Mouse (Mus musculus) urinary bladder, adult 18-20 months (tissue): Measurements from ENCODE around the gene Cenpk.
"Not testable (repeated sequence)": the region's sequence is repeated elsewhere in the genome, so short reads cannot be mapped to it uniquely, and the experiment has no call there.

Experiments
- DNase-seq, 2 experiments: peaks; one replicate each; pipeline ENCODE4 v3.0.0; 2022; ENCODE audit warnings: low spot score in 2 of 2, mixed read lengths in 2 of 2

Gene Cenpk

DNA sequence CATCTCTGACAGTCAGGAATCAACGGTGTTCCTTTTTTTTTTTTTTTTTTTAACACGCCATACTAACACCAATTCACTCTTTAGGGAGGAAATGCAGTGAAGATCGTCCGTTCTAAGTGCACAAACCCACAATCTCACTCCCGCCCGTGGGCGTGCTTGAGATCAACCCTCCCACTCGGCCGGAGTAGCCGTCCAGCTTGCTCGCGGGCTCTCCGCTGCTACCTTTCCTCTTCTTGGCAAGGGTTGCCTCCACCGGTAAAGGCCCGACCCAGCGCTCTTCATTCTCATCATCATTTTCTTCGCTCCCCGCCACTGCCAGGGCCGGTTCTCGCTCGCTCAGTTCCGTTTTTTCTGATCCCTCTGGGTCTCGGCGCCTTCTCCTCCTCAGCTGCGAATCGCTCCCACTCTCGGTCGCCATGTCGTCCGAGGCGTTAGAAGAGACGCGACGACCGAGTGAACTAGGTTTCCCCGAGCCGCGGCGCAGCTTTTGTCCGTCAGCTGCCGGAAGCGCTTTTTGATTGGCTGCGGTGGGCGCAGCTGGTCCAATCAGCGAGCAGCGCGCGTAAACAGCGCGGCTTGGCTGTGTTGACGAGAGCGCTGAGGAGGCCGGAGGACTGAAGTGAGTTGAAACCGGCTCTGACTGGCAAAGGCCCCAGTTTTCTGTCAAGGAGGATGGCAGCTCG lies at the start of gene Cenpk, which contains the start of gene Ppwd1:
TSS of gene Cenpk (plus strand) at position 228 of the 683 bp plus-strand sequence.
TSS of gene Ppwd1 (minus strand) at position 460 of the 683 bp plus-strand sequence.
- peak; percentile 91 to 94 for DNase-seq

DNA sequence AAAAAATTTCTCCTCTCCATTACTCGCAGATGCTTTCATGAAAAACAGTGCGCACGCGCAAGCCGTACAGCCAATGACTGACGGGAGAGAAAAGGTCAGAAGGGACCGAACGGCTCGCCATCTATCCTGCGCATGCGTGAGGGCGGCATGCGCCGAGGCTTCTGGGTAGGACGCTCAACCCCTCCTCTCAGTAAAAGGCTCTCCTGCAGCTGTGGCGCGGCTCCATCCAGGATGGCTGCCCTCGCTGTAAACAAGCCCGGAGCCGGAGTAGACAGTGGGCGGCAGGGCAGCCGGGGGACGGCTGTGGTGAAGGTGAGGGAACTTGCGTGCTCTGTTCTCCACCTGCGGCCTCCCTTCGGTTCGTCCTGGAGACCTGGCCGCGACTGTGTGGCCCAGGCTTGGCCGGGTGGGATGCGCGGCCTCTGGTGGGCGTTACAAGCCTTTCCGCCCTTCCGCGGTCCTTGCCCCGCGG lies 49.7 kb upstream of the Cenpk start, which contains the start of gene Trim23:
TSS of gene Trim23 (plus strand) at position 148 of the 472 bp plus-strand sequence.
- DNase-seq, result peak; percentile 77 to 95

DNA sequence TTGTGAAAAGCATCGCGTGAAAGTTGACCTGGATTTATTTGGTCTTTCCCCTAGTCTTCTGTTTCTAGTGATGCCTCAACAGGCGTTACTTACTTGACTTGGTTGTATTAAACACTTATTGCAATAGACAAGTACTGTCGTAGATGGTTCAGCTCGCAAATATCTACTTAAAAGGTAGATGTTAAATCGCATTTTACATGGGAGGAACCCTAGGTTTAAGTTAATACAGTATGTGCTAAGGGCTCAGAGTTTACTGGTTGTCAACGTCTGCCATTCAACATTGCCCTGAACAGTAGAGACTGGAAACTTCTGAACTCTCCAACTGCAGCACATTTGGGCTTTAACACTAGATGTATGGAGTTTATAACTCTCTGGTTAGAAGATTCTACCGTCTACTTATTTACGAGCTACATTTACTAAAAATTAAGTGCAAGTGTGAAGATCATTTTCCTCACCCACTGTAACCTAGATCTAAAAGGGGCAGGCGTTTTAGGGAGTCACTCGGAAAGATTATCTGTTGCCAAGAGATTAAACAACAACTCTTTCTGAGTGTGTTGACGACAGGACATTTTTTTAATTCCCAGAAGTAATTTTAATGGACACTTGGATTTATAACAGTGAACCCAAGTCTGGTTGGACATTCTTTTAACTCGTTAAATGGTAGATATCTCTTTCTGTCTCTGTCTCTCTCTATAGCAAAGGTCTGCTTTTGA lies 49.1 kb upstream of the Cenpk start:
- DNase-seq, result no peak

DNA sequence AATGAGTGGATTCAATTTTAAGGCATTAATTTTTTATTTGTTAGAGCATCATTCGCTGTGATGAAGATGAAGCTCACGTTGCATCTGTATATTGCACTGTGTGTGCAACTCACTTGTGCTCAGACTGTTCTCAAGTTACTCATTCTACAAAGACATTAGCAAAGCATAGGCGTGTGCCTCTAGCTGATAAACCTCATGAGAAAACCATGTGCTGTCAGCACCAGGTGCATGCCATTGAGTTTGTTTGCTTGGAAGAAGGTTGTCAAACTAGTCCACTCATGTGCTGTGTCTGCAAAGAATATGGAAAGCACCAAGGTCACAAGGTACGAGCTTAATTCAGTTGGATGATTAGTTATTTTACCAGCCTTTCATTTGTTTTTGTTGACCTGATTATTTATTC lies 41.1 kb upstream of the Cenpk start:
- no peak for DNase-seq

DNA sequence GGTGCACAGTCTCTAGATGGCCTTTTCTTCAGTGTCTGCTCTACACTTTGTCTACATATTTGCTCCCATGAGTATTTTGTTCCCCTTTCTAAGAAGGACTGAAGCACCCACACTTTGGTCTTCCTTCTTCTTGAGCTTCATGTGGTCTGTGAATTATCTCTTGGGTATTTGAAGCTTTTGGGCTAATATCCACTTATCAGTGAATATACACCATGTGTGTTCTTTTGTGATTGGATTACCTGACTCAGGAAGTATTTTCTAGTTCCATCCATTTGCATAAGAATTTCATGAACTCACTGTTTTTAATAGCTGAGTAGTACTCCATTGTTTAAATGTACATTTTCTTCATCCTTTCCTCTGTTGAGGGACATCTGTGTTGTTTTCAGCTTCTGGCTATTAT lies 32.5 kb upstream of the Cenpk start:
- DNase-seq, result not testable (repeated sequence)

DNA sequence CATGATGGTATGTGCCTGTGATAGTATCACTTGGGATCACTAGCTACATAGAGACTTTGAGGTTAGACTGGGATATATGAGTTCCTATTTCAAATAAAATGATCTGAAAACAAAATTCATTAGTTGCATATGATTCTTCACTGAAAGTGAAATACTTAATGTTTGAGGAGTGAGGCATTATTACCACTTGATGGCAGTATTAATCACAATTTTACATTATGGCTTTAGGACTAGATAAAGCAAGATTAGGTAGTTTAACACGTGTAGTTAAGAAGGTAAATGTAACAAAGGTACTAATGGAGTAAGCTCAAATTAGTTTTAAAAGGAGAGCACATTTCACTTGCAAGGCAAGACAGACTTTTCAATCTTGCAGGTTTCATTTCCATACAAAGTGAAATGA lies 24.1 kb upstream of the Cenpk start:
- no peak for DNase-seq

DNA sequence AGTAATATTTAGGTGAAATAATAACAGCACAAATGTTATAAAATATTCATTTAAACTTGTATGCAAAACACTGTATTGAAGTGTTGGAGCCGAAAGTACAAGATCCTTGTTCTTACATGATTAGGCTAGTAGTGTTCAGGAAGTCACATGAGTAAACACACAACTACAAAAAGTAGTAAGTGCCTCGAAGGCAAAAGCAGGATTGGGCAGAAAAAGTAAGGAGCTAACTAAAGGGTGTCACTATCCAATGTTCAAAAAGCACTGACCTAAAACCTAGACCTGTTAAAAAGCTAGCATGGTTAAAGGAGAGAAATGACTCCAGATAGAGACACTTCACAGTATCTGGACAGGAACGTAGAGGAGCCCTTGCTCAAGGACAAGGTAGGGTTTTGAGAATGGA lies 933 bp upstream of the Cenpk start:
- no peak for DNase-seq

DNA sequence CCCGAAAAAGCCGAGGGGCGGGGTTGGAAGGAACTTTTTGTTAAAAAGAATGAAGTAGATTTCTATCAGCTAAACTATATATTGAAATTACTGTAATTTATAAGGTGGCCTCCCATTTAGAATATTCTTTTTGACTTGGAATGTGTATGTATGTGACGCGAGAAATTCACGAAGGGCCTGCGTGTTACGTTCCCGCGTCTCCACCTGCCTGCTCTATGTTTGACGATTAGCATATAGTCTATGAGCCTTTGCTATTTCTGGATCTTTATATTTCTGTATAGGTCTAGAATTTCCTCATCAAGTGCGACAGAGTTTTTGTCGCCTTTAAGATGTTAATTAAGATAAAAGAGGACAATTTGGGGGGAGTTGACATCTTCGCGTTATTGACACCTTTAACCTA lies 770 bp downstream of the Cenpk start:
- no peak for DNase-seq

DNA sequence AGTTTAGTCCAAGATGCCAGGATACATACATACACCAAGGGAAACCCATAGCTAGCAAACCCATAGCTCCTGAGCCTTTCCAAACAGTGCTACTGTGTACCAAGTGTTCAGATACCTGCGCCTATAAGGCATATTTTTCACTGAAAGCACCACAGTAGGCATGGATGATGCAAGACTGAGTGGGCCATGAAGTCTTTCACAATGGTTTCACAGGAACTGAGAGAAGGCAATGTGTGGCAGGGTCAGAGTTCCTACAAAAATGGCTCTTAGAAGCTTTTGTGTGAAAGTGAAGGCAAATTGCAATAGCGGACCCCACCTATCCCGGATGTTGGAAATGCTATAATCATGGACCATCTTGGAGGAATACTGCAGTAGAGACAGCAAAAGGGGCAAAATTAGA lies 30.6 kb downstream of the Cenpk start:
- DNase-seq, result no peak

DNA sequence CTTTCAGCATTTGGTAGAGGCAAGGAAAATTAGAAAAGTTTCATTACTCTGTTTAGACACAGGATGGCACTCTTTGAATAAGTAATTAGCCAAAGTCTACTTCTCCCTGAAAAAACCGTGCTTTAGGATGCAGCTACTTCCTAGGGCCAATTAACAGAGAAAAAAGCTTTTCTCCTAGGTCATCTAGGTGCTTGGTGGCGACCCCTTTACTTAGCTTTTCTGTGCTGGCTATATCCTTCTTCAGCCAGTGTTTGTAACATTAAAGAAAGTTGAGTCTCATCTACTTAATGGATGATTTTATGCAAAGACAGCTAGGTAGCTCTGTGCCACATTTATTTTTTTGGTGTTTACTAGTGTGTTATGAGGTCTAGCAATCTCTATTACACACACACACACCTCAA lies 56.6 kb downstream of the Cenpk start:
- DNase-seq, result no peak

DNA sequence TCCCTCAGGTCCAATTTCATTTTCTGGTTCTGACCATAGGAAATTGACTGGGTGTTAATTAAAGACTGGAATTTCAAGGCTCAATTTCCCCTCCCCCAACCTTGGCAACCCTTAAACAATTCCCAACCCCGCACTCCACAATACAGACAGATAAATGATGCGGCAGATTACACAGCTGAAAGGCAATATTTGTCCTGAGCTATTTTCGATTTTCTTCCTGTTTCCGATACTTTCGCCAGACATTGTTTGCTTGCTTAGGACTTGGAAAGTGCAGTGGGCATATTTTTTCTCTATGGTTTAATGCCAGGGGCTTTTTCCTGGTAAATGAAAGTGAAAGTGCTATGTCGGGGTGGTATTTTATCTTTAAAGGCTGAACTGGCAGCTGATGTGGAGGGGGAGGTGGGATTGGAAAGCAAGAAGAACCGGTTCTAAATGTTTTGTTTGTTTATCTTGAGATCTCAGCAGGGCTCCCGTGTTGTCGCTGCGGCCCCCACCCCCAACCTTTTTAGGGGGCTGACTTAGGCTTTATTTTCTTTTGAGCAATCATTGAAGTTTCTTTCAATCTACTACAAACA lies 57.4 kb downstream of the Cenpk start:
- DNase-seq, result peak; percentile 24 to 39

DNA sequence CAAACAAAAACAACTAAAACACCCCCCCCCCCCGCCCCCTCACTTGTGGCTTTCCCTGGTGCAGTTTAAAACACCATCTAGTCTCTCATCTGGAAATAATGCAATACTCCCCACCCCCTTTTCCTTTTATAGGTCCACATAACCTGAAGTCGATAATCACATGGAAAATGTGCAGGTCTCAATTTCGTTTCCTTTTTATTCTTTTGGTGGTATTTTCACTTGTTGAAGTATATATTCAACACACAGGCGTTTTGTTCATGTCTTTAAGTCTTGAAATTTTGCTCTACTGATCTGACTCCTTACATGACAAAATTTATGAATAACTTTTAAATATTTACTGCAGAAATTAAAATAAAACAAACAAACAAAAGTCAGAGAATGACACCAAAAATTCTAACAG lies 57.9 kb downstream of the Cenpk start:
- DNase-seq, result no peak

DNA sequence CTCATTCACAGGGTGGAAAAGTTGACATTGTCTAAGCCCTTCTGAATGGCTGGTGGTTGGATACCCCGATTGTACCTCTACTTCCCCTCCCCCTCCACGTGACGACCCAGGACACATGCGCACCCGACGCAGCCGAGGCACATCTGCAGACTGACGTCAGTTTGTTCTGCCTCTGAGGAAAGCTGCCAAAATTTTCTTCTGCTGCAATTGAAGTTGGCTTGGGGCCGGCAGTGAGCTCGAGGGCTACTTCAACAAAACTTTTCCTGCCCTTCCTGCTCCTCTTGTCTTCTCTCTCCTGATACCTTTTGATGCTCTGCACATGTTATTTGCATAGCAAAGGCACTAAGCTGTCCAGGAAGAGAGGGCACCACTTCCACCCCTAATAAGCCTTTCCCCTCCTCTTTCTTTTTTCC lies 58.5 kb downstream of the Cenpk start:
- DNase-seq, result peak; percentile 67 to 86

DNA sequence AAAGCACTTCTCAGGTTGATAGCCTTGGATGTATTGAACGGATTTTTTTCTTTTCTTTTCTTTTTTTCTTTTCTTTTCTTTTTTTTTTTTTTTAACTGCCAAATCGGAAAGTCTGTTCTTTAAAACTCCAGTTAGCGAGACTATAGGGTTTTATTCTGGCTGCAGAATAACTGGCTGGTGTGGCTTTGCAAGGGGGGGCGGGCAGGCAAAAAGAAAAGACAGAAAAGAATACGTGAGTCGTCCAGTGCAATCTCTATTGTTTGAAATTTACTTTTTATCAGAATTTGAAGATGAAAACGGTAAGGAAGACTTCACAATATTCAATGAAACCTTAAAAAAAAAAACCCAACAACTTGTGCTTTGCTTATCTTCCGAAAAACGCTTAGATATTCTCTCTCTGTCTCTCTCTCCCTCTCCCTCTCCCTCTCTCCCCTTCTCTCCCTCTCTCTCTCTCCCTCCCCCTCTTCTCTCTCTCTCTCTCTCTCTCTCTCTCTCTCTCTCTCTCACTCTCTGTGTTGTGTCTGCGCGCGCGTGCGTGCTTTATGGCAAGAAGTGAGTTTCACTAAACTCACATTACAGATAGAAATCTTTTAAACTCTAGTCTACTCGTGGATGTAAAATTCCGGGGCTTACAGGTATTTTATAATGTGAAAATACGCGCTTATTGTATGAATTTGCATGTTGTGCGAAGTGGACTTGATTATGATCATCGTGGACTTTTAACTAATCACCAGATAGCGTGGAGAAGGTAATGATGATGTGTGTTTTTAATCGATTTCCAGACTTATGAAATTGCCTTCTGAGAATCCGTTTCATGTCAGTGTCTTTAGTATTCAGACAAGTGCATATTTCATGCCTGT lies 59.2 kb downstream of the Cenpk start, which contains the start of gene Adamts6:
TSS of gene Adamts6 (plus strand) at position 470 of the 860 bp plus-strand sequence.
- no peak for DNase-seq

DNA sequence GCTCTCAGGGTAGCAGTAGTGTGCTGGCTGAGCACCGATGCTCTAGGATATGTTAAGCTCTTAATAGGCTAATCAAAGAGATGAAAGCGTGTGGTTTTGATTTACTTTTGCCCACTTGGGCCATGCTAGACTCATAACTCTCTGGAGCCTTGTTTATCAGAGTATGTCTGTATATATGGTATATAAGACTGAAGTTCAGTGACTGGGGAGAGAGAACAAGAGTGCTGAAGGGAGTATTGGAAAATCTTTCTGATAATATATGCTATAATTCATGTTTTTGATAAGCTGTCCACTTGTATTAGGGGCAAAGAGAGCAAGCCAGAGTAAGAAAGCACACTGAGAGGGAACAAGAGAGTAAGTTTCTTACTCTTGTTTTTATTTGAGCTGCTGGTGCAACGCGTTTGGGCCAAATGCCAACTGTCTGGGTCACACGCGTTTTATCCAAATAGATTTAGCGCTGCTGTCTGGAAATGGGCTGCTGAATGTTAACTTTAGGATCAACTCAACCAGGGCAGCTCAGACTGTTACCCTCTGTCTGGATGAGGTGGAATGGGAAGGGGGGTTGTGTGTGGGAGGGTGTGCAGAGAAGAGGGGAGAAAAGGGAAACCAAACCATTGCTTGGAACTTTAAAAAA lies 59.9 kb downstream of the Cenpk start:
- DNase-seq, result peak; percentile 55 to 59

DNA sequence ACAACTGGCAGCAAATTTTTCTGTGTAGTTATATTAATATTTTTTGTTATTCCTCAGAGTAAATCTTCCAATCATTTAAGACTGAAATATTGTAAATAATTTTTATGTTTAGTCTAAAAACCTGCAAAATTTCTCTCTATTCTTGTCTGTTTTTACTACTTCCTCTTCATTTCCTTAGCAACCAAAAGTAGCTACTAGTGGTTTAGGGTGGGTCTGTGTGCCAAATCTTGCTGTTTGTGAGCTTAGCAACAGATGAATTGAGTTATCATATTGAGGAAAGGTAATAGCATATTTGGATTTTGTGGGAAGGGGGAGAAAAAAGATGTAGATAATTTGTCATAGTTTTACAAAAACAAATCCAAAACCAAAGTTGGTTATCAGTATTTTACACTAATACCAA lies 60.8 kb downstream of the Cenpk start:
- DNase-seq, result no peak

DNA sequence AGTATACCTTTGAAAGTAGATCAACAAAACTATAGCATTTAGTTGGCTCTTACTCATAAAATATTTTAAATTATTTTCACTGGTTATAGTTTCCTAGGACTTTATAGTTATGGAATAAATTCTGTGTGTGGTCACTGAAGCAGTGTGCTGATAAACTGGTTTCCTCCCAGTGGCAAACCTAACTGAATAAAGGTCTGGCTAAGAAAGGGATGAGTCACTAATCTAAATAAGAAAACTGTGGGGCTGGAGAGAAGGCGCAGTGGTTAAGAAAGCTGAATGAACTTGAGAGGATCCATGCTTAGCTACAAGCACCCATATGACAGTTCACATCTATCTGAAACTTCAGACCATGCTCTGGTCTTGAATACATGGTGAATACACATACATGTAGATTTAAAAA lies 67.1 kb downstream of the Cenpk start:
- no peak for DNase-seq
